Mouse (Mus musculus): ENCODE data around the gene Scn8a. TPM values are rescaled to one million over a fixed set of nuclear protein-coding genes. Genes with fewer than 3 reads are reported as not detected.

The Scn8a gene
- polyA plus RNA-seq (2015; fragmentation: Nextera tagmentation; extraction: Ambion mirVana) = 0.37 and 0.47 TPM in 2 replicates

DNA sequence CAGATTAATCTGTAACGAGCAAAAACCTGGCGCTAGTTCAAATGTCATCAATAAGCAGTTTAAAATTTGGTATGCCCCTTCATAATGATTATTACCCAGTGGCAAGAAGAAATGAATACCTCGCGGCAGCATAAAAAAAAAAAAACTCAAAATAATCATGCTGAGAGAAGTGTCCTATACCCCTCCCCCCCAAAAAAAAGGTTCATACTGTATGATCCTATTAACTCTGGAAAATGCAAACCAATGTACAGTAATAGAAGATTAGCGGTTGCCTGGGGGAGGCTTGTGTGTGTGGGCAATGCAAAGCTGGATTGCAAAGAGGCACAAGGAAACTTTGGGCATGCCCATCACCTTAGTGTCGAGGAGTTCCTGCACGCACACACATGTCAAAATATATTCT lies at the start of gene Scn8a:
Gene Scn8a (plus strand): TSS at position 301 of the 400 bp plus-strand sequence.

GRCm38 (mm10) chr15:101047194-101047555 lies 177.5 kb downstream of the Scn8a start, which contains the start of gene Gm47841:
Gene Gm47841 (minus strand): TSS chr15:101047397.

GRCm38 (mm10) chr15:101077813-101078730 lies 208.4 kb downstream of the Scn8a start, which contains the start of gene Fignl2:
Gene Fignl2 (minus strand): TSS chr15:101078567.

Other genes starting within 250 kb of the Scn8a start
- gene Smagp, start 232.9 kb upstream of the Scn8a start, polyA plus RNA-seq (2015; fragmentation: Nextera tagmentation; extraction: Ambion mirVana) = 36.3 and 37.9 TPM in 2 replicates
- gene Bin2, start 200.3 kb upstream of the Scn8a start, polyA plus RNA-seq (2015; fragmentation: Nextera tagmentation; extraction: Ambion mirVana) = 5.9 and 8.8 TPM in 2 replicates
- gene Cela1, start 181.9 kb upstream of the Scn8a start, polyA plus RNA-seq (2015; fragmentation: Nextera tagmentation; extraction: Ambion mirVana) = 46.2 and 59.1 TPM in 2 replicates
- gene Galnt6, start 140.5 kb upstream of the Scn8a start, polyA plus RNA-seq (2015; fragmentation: Nextera tagmentation; extraction: Ambion mirVana) = 8.1 and 9.8 TPM in 2 replicates
- gene Slc4a8, start 108.1 kb upstream of the Scn8a start, polyA plus RNA-seq (2015; fragmentation: Nextera tagmentation; extraction: Ambion mirVana) = 4.1 and 4.9 TPM in 2 replicates
- not detected in 2 replicates for gene Gm47841, start 177.5 kb downstream of the Scn8a start, polyA plus RNA-seq (2015; fragmentation: Nextera tagmentation; extraction: Ambion mirVana)
- 0.12 and 0.21 TPM in 2 replicates for gene Fignl2, start 208.7 kb downstream of the Scn8a start, polyA plus RNA-seq (2015; fragmentation: Nextera tagmentation; extraction: Ambion mirVana)
- not detected in 2 replicates for gene Ankrd33, start 245.9 kb downstream of the Scn8a start, polyA plus RNA-seq (2015; fragmentation: Nextera tagmentation; extraction: Ambion mirVana)